Mouse (Mus musculus) hindbrain, embryonic 10.5 days (tissue): ENCODE measurements around the gene Gsdma2. TPM values are rescaled to one million over a fixed set of nuclear protein-coding genes. Genes with fewer than 3 reads are reported as not detected.
"Not testable (repeated sequence)": the region's sequence is repeated elsewhere in the genome, so short reads cannot be mapped to it uniquely, and the experiment has no call there.

Source experiments
- DNase-seq: peaks from one replicate; pipeline ENCODE4 v3.0.0-alpha.2; 2017; ENCODE audit warnings: low spot score
- H3K27ac ChIP-seq: fragments of 300-500 bp; sonication (generic); 2 replicates; pipeline ENCODE4 v1.5.1; 2016; ENCODE audit warnings: mild to moderate bottlenecking, moderate library complexity
- H3K27me3 ChIP-seq: fragments of 300-500 bp; sonication (generic); 2 replicates; pipeline ENCODE4 v1.6.1; 2016; ENCODE audit warnings: mild to moderate bottlenecking; ENCODE audit not compliant: poor library complexity, insufficient read depth, severe bottlenecking
- H3K36me3 ChIP-seq: fragments of 300-500 bp; sonication (generic); 2 replicates; pipeline ENCODE4 v1.6.1; 2016; ENCODE audit warnings: mild to moderate bottlenecking, moderate library complexity
- H3K4me1 ChIP-seq: fragments of 300-500 bp; sonication (generic); replicated peaks from 2 replicates; pipeline ENCODE4 v1.6.1; 2016; ENCODE audit warnings: mild to moderate bottlenecking
- H3K4me3 ChIP-seq: fragments of 300-500 bp; sonication (generic); 2 replicates; pipeline ENCODE4 v1.5.1; 2016; ENCODE audit warnings: mild to moderate bottlenecking, moderate library complexity
- H3K9me3 ChIP-seq: fragments of 300-500 bp; sonication (generic); 2 replicates; pipeline ENCODE4 v1.6.1; 2016; ENCODE audit warnings: mild to moderate bottlenecking, moderate library complexity
- WGBS: fragments of 180-500 bp; shearing (Covaris S2); methylation state at CpG from one replicate; pipeline ENCODE4 v1.1.7; 2016; 5-methylcytosine and 5-hydroxymethylcytosine counted together
- polyA plus RNA-seq: library from polyadenylated mRNA; unstranded; fragments of >200 nt; fragmentation: Nextera tagmentation; extraction: Ambion mirVana; gene quantifications from 2 replicates; pipeline ENCODE4 v1.2.1, GENCODE M21; 2016

Gene Gsdma2
- polyA plus RNA-seq, 1 experiment from 2014 or later = not detected

DNA sequence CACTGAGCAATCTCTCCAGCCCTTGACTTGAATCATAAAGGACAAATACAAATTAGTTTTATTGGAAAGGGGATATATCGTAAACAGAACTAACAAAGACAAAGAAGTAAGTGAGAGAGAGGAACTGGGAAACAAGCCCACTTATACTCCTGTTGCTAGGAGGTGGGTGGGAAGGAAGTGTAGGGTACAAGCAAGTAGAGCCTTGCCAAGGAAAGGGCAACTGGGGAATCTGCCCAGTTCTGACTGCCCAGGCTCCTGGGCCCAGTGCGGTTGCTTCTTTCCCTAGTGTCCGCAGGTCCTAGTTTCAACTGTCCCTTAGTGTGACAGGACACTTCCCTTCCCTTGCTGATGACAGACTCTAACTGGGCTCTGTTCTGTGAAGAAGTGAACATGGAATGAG lies 17.9 kb upstream of the Gsdma2 start:
- H3K36me3 ChIP-seq = no peaks in the 10 kb centered on the region
- no peak overlapping the region for H3K4me3 ChIP-seq
- no peak for DNase-seq
- no peaks in the 10 kb centered on the region for H3K9me3 ChIP-seq
- H3K27ac ChIP-seq = no peak overlapping the region
- H3K27me3 ChIP-seq = no peaks in the 10 kb centered on the region
- 91% methylated on average over 3 of the region's 3 CpGs for WGBS
- no peaks in the 10 kb centered on the region for H3K4me1 ChIP-seq

DNA sequence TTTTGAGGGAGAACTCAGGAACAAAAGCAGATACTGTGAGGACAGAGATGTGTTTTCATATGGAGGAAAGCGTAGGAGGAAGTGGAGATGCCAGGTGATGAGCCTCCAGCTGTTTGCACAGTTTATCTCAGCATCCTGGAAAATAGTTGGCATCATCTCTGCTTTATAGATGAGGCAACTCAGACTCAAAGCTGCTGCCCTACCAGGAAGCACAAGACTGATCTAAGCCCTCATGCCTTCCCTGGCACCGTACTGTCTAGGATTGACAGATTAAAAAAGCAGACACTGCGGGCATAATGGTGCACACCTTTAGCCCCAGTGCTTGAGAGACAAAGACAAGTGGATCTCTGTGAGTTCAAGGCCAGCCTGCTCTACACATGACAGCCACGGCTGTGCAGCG lies 15.9 kb upstream of the Gsdma2 start:
- no peaks in the 10 kb centered on the region for H3K4me1 ChIP-seq
- no peak for DNase-seq
- WGBS = 88% methylated on average over 5 of the region's 5 CpGs

DNA sequence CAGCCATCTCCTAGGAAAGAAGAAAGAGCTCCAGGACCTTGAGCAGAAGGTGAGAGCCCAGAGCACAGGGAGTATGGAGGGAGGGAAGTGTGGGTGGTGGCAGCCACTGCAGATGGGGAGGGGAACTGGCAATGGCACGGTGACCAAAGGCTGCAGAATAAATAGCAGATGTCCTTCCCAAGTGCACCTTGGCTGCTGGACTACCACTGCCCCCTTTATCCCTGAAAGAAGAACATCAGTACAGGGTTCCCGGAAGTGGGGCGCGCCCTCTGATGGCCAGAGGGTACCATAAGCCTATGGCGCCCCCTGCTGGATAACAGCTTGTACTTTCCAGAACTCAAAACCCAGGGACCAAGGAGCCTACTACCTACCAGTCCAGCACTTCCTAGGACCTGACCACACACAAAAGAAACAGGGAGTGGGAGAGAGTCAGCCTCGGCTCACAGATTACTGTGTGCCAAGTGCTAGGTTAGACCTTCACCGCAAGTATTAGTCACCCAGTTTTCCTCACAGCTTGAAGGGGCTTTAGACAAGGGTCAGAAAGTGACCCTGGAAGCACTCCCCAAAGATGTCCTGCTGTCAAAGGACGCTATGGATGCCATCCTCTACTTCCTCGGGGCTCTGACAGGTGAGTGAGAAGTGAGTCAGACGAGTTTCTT lies 11.1 kb upstream of the Gsdma2 start:
- WGBS = 37% methylated on average over 10 of the region's 10 CpGs
- not testable (repeated sequence) for H3K27me3 ChIP-seq, H3K9me3 ChIP-seq, H3K36me3 ChIP-seq, H3K27ac ChIP-seq, H3K4me3 ChIP-seq, H3K4me1 ChIP-seq
- DNase-seq = peak; percentile 8

More for the DNA sequence above, 15.9 kb upstream of the Gsdma2 start:
- no peaks in the 10 kb centered on the region for H3K27me3 ChIP-seq
- H3K36me3 ChIP-seq = no peaks in the 10 kb centered on the region
- no peak overlapping the region for H3K27ac ChIP-seq
- H3K4me3 ChIP-seq = no peak overlapping the region
- H3K9me3 ChIP-seq = no peaks in the 10 kb centered on the region

DNA sequence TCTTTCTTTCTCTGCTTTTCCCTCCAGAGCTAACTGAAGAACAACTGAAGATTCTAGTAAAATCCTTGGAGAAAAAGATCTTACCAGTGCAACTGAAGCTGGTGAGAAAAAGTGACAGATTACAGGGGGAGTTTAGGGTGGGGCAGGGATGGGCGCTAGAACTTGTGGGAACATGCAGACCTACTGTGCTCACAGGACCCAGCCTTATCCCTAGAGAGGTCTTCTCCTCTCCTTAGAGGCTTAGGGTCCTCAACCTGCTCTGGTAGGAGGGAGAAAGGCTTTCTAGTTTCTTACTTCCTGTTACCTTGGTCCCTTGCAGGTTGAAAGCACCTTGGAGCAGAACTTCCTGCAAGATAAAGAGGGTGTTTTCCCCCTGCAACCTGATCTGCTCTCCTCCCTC lies 9.1 kb upstream of the Gsdma2 start:
- Histone ChIP-seq H3K27me3 (no peaks in the 10 kb centered on the region), H3K9me3 (no peaks in the 10 kb centered on the region), H3K36me3 (no peaks in the 10 kb centered on the region), H3K4me3 (no peak overlapping the region), H3K4me1 (no peaks in the 10 kb centered on the region), H3K27ac (no peak overlapping the region)
- no peak for DNase-seq
- 71% methylated on average over 1 of the region's 1 CpGs for whole genome bisulfite sequencing

DNA sequence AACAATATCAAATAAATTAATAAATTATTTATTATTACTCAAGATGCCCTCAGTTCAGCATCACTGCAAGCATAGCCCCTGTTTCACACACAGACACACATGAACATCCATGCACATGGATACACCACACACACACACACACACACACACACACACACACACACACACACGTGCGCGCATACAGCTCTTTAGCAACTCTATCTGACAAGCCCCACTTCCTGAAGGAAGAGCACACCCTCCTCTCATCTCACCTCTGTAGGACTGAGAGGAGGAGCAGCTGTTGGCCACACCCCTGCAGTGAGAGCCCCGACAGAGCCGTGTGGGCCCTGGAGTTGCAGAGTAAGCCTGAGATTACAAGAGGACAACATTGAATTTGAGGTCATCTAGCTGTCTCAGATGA lies 6.5 kb upstream of the Gsdma2 start:
- no peaks in the 10 kb centered on the region for H3K9me3 ChIP-seq
- 73% methylated on average over 5 of the region's 5 CpGs for WGBS
- H3K36me3 ChIP-seq = no peaks in the 10 kb centered on the region
- no peak for DNase-seq
- H3K27me3 ChIP-seq = no peaks in the 10 kb centered on the region
- no peak overlapping the region for H3K4me3 ChIP-seq
- no peaks in the 10 kb centered on the region for H3K4me1 ChIP-seq
- no peak overlapping the region for H3K27ac ChIP-seq

DNA sequence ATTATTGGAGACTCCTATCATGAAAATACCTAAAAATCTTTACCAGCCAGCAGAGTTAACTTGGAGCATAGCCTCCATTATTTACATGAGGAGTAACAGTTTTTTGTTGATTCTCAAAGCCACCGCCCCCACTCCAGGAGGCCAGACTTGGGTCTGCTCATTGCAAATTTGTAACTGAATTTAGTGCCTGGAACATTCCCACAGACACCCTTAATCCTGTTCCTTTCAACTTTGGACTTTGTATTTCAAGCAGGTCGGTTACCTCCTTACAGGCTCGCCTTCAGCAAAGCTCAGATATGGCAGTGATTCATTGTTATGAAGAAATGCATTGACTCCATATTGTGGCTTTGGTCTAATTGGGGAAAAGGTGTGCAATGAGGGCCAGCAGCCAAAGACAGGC lies 1.8 kb upstream of the Gsdma2 start:
- Histone ChIP-seq H3K4me3 (no peak overlapping the region), H3K36me3 (no peaks in the 10 kb centered on the region), H3K27me3 (no peaks in the 10 kb centered on the region; the same call in 1 of the 2 replicates), H3K27ac (no peak overlapping the region), H3K4me1 (no peaks in the 10 kb centered on the region), H3K9me3 (no peaks in the 10 kb centered on the region)
- DNase-seq = no peak
- 78% methylated on average over 3 of the region's 3 CpGs for WGBS

DNA sequence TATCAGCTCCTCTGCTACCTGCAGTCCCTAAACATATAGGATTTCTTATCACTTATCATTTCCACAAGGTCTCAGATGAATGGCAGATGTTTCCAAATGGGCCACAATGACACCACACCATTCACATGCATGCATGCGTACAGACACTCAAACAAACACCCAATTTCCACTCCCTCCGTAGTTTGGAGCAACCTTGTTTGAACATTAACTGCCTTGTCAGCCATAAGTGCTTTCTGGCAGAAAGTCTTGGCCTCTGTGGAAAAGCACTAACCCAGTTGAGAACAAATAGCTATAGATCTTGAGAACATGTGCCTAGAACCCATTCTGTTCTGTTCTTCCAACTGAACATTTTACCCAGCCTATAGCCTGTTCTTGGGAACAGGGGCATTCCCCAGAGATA lies 613 bp upstream of the Gsdma2 start:
- WGBS = 80% methylated on average over 2 of the region's 2 CpGs
- no peak overlapping the region for H3K27ac ChIP-seq

DNA sequence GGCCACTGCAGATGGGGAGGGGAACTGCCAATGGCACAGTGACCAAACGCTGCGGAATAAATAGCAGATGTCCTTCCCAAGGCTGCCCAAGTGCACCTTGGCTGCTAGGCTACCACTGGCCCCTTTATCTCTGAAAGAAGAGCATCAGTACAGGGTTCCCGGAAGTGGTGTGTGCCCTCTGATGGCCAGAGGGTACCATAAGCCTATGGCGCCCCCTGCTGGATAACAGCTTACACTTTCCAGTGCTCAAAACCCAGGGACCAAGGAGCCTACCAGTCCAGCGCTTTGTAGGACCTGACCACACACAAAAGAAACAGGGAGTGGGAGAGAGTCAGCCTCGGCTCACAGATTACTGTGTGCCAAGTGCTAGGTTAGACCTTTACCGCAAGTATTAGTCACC lies 8.5 kb downstream of the Gsdma2 start:
- WGBS = 12% methylated on average over 7 of the region's 7 CpGs
- not testable (repeated sequence) for H3K4me1 ChIP-seq, H3K36me3 ChIP-seq, H3K9me3 ChIP-seq, H3K27me3 ChIP-seq, H3K27ac ChIP-seq
- 0 out of 2 replicates have a peak overlapping the region, but pooled peaks have one; percentile 2 for H3K4me3 ChIP-seq
- peak; percentile 58 for DNase-seq

More for the DNA sequence above, 613 bp upstream of the Gsdma2 start:
- Histone ChIP-seq H3K4me3 (no peak overlapping the region), H3K36me3 (no peaks in the 10 kb centered on the region), H3K4me1 (no peaks in the 10 kb centered on the region), H3K9me3 (no peaks in the 10 kb centered on the region), H3K27me3 (peaks cover 3% of the 10 kb centered on the region; the same call in 1 of the 2 replicates)
- DNase-seq = no peak

DNA sequence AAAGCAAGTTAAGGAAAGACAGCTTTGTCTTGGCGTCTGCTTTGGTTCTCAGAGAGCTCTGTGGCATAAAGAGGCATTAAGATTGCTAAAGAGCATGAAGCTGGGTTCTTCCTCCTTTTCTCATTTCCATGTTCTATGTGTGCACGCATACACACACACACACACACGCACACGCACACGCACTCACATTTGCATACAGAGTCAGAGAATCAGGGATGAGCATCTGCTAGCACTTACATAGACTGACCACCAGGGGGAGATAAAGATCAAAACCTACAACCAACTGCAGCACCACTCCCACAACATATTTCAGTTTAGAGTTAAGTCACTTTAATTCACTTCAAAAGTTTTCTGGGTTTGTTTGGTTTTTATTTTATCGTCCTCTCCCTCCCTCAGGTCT lies 14.0 kb downstream of the Gsdma2 start:
- peaks cover 5% of the 10 kb centered on the region for H3K4me1 ChIP-seq
- peak overlapping the region; percentile 3; the same call in 1 of the 2 replicates for H3K4me3 ChIP-seq
- 14% methylated on average over 6 of the region's 6 CpGs for WGBS
- peaks cover 8% of the 10 kb centered on the region for H3K27me3 ChIP-seq
- peak; percentile 44 for DNase-seq
- no peaks in the 10 kb centered on the region for H3K36me3 ChIP-seq
- no peak overlapping the region for H3K27ac ChIP-seq
- no peaks in the 10 kb centered on the region for H3K9me3 ChIP-seq

DNA sequence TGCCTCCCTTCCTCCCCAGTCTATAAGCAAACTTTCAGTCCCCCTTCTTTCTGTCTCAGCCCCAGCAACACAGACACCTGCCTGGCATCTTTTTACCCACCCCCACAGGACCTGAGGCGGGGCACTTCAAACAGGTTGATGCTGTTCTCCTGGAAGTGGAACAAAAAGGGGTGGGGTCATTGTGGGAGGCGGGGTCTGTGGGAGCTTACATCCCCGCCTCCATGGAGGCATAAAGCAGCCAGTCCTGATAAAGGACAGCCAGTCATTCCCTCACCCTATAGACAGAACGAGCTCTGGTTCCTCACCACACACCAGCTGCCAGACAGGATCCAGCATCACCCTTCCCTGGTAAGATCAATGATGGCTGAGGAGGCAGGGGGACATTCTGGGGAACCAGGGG lies 17.5 kb downstream of the Gsdma2 start, which contains the start of gene Gsdma:
TSS of gene Gsdma (plus strand) at position 261 of the 400 bp plus-strand sequence.
- Histone ChIP-seq H3K27me3 (peaks cover 36% of the 10 kb centered on the region), H3K36me3 (no peaks in the 10 kb centered on the region), H3K27ac (no peak within 1 kb of the TSS), H3K4me1 (peaks cover 5% of the 10 kb centered on the region), H3K4me3 (no peak within 1 kb of the TSS), H3K9me3 (no peaks in the 10 kb centered on the region)
- WGBS = 18% methylated on average over 4 of the region's 4 CpGs
- no peak for DNase-seq

DNA sequence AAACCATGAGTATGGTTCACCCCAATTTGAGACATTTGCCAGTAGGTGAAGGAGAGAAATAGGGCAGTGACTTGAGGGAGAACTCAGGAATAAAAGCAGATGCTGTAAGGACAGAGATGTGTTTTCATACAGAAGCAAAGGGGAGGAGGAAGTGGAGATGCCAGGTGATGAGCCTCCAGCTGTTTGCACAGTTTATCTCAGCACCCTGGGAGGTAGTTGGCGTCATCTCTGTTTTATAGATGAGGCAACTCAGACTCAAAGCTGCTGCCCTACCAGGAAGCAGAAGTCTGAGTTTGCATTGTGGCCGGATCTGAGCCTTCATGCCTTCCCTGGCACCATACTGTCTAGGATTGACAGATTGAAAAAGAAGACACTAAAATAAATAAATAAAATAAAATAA lies 22.4 kb downstream of the Gsdma2 start:
- Histone ChIP-seq H3K27me3 (peaks cover 48% of the 10 kb centered on the region), H3K9me3 (no peaks in the 10 kb centered on the region), H3K4me1 (no peaks in the 10 kb centered on the region; the same call in none of the 2 replicates), H3K36me3 (no peaks in the 10 kb centered on the region), H3K27ac (no peak overlapping the region), H3K4me3 (no peak overlapping the region)
- 72% methylated on average over 2 of the region's 2 CpGs for WGBS
- no peak for DNase-seq

DNA sequence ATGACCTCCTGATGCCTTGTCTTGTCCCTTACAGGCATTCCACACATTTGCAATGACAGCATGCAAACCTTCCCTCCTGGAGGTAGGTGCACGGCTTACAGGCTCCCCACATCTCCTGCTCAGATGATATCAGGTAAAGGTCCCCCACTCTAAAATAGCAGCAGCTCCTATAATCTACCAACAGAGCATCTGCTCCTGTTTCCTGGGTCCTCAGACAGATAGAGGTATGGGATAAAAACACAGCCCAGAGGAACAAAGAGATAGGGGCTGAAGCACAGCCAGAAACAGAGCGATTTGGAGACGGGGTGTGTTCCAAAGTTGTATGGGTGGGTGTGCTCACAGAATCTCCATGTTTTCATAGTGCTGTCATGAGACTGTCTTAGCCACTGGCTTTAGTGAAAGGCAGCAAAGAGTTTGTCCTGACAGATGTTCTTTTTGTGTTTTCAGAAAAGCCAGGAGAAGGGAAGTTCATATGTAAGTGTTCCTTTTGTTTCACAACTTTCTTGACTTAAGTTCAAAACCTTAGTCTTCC lies 24.8 kb downstream of the Gsdma2 start:
- Histone ChIP-seq H3K36me3 (no peaks in the 10 kb centered on the region), H3K4me3 (no peak overlapping the region), H3K27ac (no peak overlapping the region), H3K9me3 (no peaks in the 10 kb centered on the region), H3K4me1 (peaks cover 5% of the 10 kb centered on the region), H3K27me3 (peaks cover 45% of the 10 kb centered on the region)
- no peak for DNase-seq
- 76% methylated on average over 3 of the region's 3 CpGs for WGBS

DNA sequence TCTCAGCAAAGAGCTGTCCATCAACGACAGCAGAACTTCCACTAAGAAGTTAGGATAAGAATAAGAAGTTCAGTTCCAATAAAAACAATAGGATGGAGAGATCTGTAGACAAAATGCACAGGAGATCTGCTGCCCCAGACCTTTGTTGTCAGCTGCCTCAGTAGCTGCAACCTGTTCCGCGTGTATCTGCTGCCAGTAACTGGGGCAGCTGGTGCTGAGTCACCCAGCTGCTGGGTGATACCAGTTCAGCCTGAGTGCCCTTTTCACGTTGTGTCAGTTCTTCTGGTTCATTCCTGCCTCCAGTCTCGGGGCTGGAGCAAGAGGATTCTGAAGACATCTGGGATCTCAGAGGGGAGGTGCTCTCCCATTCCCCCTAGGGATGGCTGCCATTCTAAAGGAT lies 25.3 kb downstream of the Gsdma2 start:
- Histone ChIP-seq H3K9me3 (no peaks in the 10 kb centered on the region), H3K4me3 (no peak overlapping the region), H3K36me3 (no peaks in the 10 kb centered on the region), H3K27me3 (peaks cover 40% of the 10 kb centered on the region), H3K27ac (no peak overlapping the region), H3K4me1 (peaks cover 5% of the 10 kb centered on the region)
- no peak for DNase-seq
- 59% methylated on average over 5 of the region's 5 CpGs for WGBS
